In genomic region chr1:118539046-118539445, GRCm38 (mm10) we compare ENCODE assay signal across 26 mouse cellular contexts.
"Had no signal": no experiment of that assay in that cellular context is flagged by ENCODE, and none has a peak within 500 bp of the region (broad histone marks: within the 10 kb centered on the region; RNA-seq: fewer than 3 reads in every experiment).

No protein-coding gene starts in this region.

- H3K27ac ChIP-seq: heart, adult 2 months; heart, embryonic 10.5 days; hindbrain, embryonic 10.5 days; hindbrain, embryonic 12.5 days; hindbrain, embryonic 14.5 days; hindbrain, postnatal 0 days; kidney, embryonic 15.5 days; kidney, postnatal 0 days; limb, embryonic 13.5 days; liver, embryonic 12.5 days; liver, embryonic 14.5 days had no signal

- H3K27me3 ChIP-seq: heart, embryonic 12.5 days; hindbrain, embryonic 12.5 days; kidney, embryonic 15.5 days; limb, embryonic 13.5 days; limb, embryonic 15.5 days; liver, embryonic 12.5 days had no signal

- H3K4me3 ChIP-seq: heart, adult 2 months; heart, embryonic 10.5 days; heart, embryonic 12.5 days; hindbrain, embryonic 10.5 days; hindbrain, embryonic 12.5 days; kidney, embryonic 15.5 days; limb, embryonic 13.5 days; limb, embryonic 15.5 days; liver, embryonic 12.5 days had no signal

- H3K4me1 ChIP-seq: heart, embryonic 10.5 days; heart, embryonic 12.5 days; hindbrain, embryonic 10.5 days; hindbrain, embryonic 12.5 days; kidney, embryonic 15.5 days; limb, embryonic 13.5 days; limb, embryonic 15.5 days; liver, embryonic 12.5 days had no signal

- H3K9me3 ChIP-seq: heart, embryonic 10.5 days; heart, embryonic 12.5 days; hindbrain, embryonic 10.5 days; hindbrain, embryonic 12.5 days; kidney, embryonic 15.5 days; limb, embryonic 13.5 days; limb, embryonic 15.5 days; liver, embryonic 12.5 days had no signal

- DNase-seq: gastrocnemius, postnatal 14 days; gastrocnemius, postnatal 36 days; heart, adult 2 months; heart, postnatal 10 days; heart, postnatal 4 days; kidney, adult 11 months; kidney, adult 2 months; kidney, adult 9 months; kidney, postnatal 14 days; kidney, postnatal 36 days; layer of hippocampus, adult 9-11 months; layer of hippocampus, postnatal 36 days; left cerebral cortex, postnatal 4 days had no signal

- ATAC-seq: hindbrain, postnatal 0 days; intestine, embryonic 16.5 days; liver, embryonic 12.5 days had no signal

- H3K9ac ChIP-seq: heart, embryonic 12.5 days; hindbrain, embryonic 12.5 days; hindbrain, embryonic 14.5 days; kidney, embryonic 15.5 days; limb, embryonic 13.5 days; limb, embryonic 15.5 days; liver, embryonic 12.5 days; liver, embryonic 14.5 days had no signal

- H3K4me2 ChIP-seq: heart, embryonic 12.5 days; hindbrain, embryonic 12.5 days; hindbrain, embryonic 14.5 days; kidney, embryonic 15.5 days; limb, embryonic 13.5 days; limb, embryonic 15.5 days; liver, embryonic 12.5 days had no signal
